Mouse (Mus musculus) Patski (cell line): ENCODE measurements around the gene Atp5s. TPM values are rescaled to one million over a fixed set of nuclear protein-coding genes. Genes with fewer than 3 reads are reported as not detected.

Source experiments
- ATAC-seq: fragments of 100-300 bp; one replicate; pipeline ENCODE4 v1.8.0; 2021
- CTCF ChIA-PET: fragments of 350-600 bp; sonication (Branson Sonifier 250); formaldehyde crosslinking; loops from one replicate; lab custom pipeline; 2022; ENCODE audit warnings: inconsistent platforms; lab: Charles Lee
- POLR2A ChIA-PET: fragments of 350-600 bp; sonication (Branson Sonifier 250); formaldehyde crosslinking; loops from one replicate; lab custom pipeline; 2022; ENCODE audit warnings: antibody characterized with exemption, inconsistent platforms; lab: Charles Lee
- DNase-seq: peaks from one replicate; pipeline ENCODE4 v3.0.0-alpha.2; 2011; ENCODE audit warnings: low read depth, low spot score
- H3K27me3 ChIP-seq: fragments of 371-371 bp; one replicate; pipeline ENCODE4 v1.5.1; 2021
- CTCF ChIP-seq: fragments of 100-300 bp; IDR thresholded peaks from one replicate; pipeline ENCODE4 v1.5.1; 2021
- in situ Hi-C: fragments of 300-500 bp; cut with MboI; formaldehyde crosslinking; loops from 3 replicates; pipeline ENCODE4 v1.11.1; 2018; ENCODE audit warnings: low pct_unique_long_range_greater_than_20kb, mixed read lengths
- polyA plus RNA-seq: library from polyadenylated mRNA; unstranded; gene quantifications from one replicate; pipeline ENCODE4 v1.2.3, GENCODE M21; 2021

The Atp5s gene
- polyA plus RNA-seq, result 19.8 TPM

GRCm38 (mm10) chr12:69724711-69725460 is at the start of gene Atp5s, which contains the start of gene L2hgdh:
TSS of gene Atp5s (plus strand) at chr12:69724950.
TSS of gene L2hgdh (minus strand) at chr12:69724873.
- CTCF ChIA-PET, result no interaction called here
- peak; percentile 51 for DNase-seq
- in situ Hi-C loops, result loop anchor here (25.0 kb wide), 1 partner anchor 712 kb away; no protein-coding TSS in a partner anchor

GRCm38 (mm10) chr12:69676157-69676556 is 48.6 kb upstream of the Atp5s start:
- ChIA-PET POLR2A (no interaction called here), CTCF (no interaction called here)
- TF ChIP-seq CTCF, result no peak
- DNase-seq (no peak), ATAC-seq (no peak)
- no peaks in the 10 kb centered on the region for H3K27me3 ChIP-seq
- in situ Hi-C loops, result loop anchor here (5.0 kb wide), 1 partner anchor 319 kb away; the partner anchor contains the start of gene Nemf

More at GRCm38 (mm10) chr12:69724711-69725460, at the start of gene Atp5s, which contains the start of gene L2hgdh:
- H3K27me3 ChIP-seq, result no peaks in the 10 kb centered on the region
- ATAC-seq, result peak; percentile 93
- TF ChIP-seq CTCF, result no peak
- POLR2A ChIA-PET, result no interaction called here

GRCm38 (mm10) chr12:69680635-69681565 is 43.9 kb upstream of the Atp5s start:
- peak; percentile 28 for ATAC-seq
- in situ Hi-C loops, result no loop called here
- ChIA-PET CTCF (no interaction called here), POLR2A (no interaction called here)
- no peak for TF ChIP-seq CTCF
- DNase-seq, result no peak
- H3K27me3 ChIP-seq, result no peaks in the 10 kb centered on the region

- ATAC-seq (peak; percentile 66), DNase-seq (no peak)
- no peak for TF ChIP-seq CTCF
- H3K27me3 ChIP-seq, result no peaks in the 10 kb centered on the region
- ChIA-PET CTCF (no interaction called here), POLR2A (no interaction called here)
- in situ Hi-C loops, result no loop called here
Measured at GRCm38 (mm10) chr12:69681566-69682061, 43.1 kb upstream of the Atp5s start, which contains the start of gene Sos2. TSS of gene Sos2 (minus strand) at chr12:69681852.

GRCm38 (mm10) chr12:69682065-69682787 is 42.5 kb upstream of the Atp5s start:
- CTCF ChIA-PET, result no interaction called here
- no peaks in the 10 kb centered on the region for H3K27me3 ChIP-seq
- ATAC-seq, result peak; percentile 78
- in situ Hi-C loops, result no loop called here
- no peak for DNase-seq
- POLR2A ChIA-PET, result no interaction called here
- TF ChIP-seq CTCF, result no peak

GRCm38 (mm10) chr12:69682788-69683419 is 41.8 kb upstream of the Atp5s start:
- in situ Hi-C loops, result no loop called here
- H3K27me3 ChIP-seq, result no peaks in the 10 kb centered on the region
- DNase-seq (no peak), ATAC-seq (no peak)
- no peak for TF ChIP-seq CTCF
- CTCF ChIA-PET, result interaction anchor here (0.9 to 1.3 kb wide), 2 partner anchors 12 to 23 kb away, joined by 3 read pairs; no protein-coding TSS in a partner anchor
- POLR2A ChIA-PET, result interaction anchor here (0.5 kb wide), 1 partner anchor 349 kb away, joined by 4 read pairs; no protein-coding TSS in a partner anchor

GRCm38 (mm10) chr12:69683537-69683936 is 41.2 kb upstream of the Atp5s start:
- no peak for DNase-seq
- POLR2A ChIA-PET, result interaction anchor here (0.5 to 0.7 kb wide), 2 partner anchors 343 to 349 kb away, joined by 3 to 4 read pairs; no protein-coding TSS in a partner anchor

GRCm38 (mm10) chr12:69688368-69688767 is 36.4 kb upstream of the Atp5s start:
- TF ChIP-seq CTCF, result no peak
- ATAC-seq, result no peak
- H3K27me3 ChIP-seq, result no peaks in the 10 kb centered on the region
- ChIA-PET CTCF (no interaction called here), POLR2A (no interaction called here)
- DNase-seq, result no peak
- in situ Hi-C loops, result no loop called here

More at GRCm38 (mm10) chr12:69683537-69683936, 41.2 kb upstream of the Atp5s start:
- CTCF ChIA-PET, result interaction anchor here (0.9 to 1.5 kb wide), 4 partner anchors 12 to 56 kb away, joined by 3 read pairs; no protein-coding TSS in a partner anchor
- no peaks in the 10 kb centered on the region for H3K27me3 ChIP-seq
- no peak for TF ChIP-seq CTCF
- in situ Hi-C loops, result no loop called here
- ATAC-seq, result no peak

GRCm38 (mm10) chr12:69689094-69689493 is 35.7 kb upstream of the Atp5s start:
- ATAC-seq (no peak), DNase-seq (no peak)
- TF ChIP-seq CTCF, result no peak
- ChIA-PET POLR2A (no interaction called here), CTCF (no interaction called here)
- H3K27me3 ChIP-seq, result no peaks in the 10 kb centered on the region
- in situ Hi-C loops, result no loop called here
